Mouse (Mus musculus): ENCODE measurements at regions not wholly inside any gene's neighbourhood (a gene's known extent, or its start where the extent isn't known, plus 50 kb on each side); places are given as distances from the start of the nearest gene placed in this dataset.

DNA sequence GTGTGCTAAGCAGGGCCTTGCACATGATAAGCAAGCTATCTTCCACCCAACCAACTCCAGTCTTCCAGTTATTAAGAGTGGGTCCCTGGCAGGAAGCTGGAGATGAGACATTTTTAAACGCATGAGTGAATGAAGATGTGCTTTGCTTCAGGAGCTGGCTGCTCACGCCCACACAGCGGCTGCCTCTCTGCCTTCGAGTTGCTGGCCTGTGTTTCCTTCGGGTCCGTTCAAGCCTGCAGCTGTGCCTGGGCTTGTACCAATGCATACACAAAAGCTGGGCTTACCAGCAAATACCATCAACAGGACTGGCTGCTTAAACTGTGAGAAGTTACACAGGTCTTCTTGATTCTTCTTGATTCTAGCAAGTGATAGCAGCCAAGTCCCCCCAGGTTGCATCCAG lies 498.7 kb downstream of the Cdh26 start:
- TF ChIP-seq POLR2A (IDR thresholded peaks at IDR 0.05; ENCODE audit: low read depth, low read length) (no peak), CTCF (conservative IDR thresholded peaks at IDR 0.05 in 1 of 2, IDR thresholded peaks at IDR 0.05 in 1 of 2; ENCODE audit: low read depth in 2 of 2, low read length in 2 of 2) (no peak)
